Mouse (Mus musculus) heart, postnatal 0 days (tissue): ENCODE measurements around the gene Ccn1.

Experiments
- CTCF ChIP-seq: IDR thresholded peaks from 2 replicates; pipeline ENCODE4 v1.5.1; 2016; ENCODE audit warnings: antibody characterized with exemption, control low read depth, low read depth
- EP300 ChIP-seq: IDR thresholded peaks from 2 replicates; pipeline ENCODE4 v1.6.1; 2016; ENCODE audit warnings: antibody characterized with exemption, low read depth

DNA sequence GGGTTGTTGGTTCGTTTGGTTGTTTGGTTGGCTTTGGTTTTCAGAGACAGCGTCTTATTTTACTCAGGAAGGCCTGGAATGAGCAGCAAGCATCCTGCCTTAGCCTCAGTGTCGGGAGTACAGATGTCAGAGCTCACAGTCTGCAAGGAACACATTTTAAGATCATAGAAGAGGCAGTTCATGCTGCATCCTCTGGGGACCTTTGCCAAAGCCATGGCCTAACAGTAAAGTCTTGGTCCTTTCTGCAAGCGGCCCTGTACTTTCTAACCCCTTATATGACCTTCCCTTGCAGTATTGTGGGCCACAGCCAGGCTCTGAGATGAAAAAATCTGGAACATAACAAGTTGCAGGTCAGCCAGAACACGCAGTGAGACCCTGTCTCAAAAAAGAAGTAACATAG is 38.1 kb upstream of the Ccn1 start:
- TF ChIP-seq CTCF = no peak
- no peak for TF ChIP-seq EP300
